Mouse (Mus musculus): ENCODE measurements around the gene Tead1. TPM values are rescaled to one million over a fixed set of nuclear protein-coding genes. Genes with fewer than 3 reads are reported as not detected.

Tead1 gene
- total and polyA plus RNA-seq, 3 experiments, result 39.5 to 195 (median 169) TPM

GRCm38 (mm10) chr7:112680498-112681251, 1.6 kb downstream of the Tead1 start:
- H3K27me3 ChIP-seq (ENCODE audit: control insufficient read depth, insufficient read depth, low read length), result no peaks in the 10 kb centered on the region
- DNase-seq, result peak; percentile 57 to 64
- peak overlapping the region; percentile 96 for H3K4me3 ChIP-seq
- TF ChIP-seq POLR2A (IDR thresholded peaks at IDR 0.05; ENCODE audit: insufficient read depth, low read depth, low read length), result no peak
- no peak for TF ChIP-seq EP300 (IDR thresholded peaks at IDR 0.05; ENCODE audit: insufficient read depth, low read depth, low read length)
- TF ChIP-seq CTCF (IDR thresholded peaks at IDR 0.05), result no peak
- 3% methylated on average over 22 of the region's 22 CpGs for WGBS
- H3K27ac ChIP-seq, result peak overlapping the region; percentile 91
- peak overlapping the region; percentile 88 for H3K9ac ChIP-seq (ENCODE audit: low read depth, low read length)
- H3K79me2 ChIP-seq (replicated peaks; ENCODE audit: control insufficient read depth, insufficient read depth, low read length), result no peaks in the 10 kb centered on the region
- H3K4me1 ChIP-seq (ENCODE audit: control insufficient read depth, insufficient read depth, low read length), result peaks cover 9% of the 10 kb centered on the region
- H3K36me3 ChIP-seq (ENCODE audit: control insufficient read depth, insufficient read depth, low read length), result peaks cover 2% of the 10 kb centered on the region; the same call in 1 of the 2 replicates
- intact Hi-C loops (cut with DNase I), result loop anchor here (2.0 to 5.0 kb wide), 3 partner anchors 16 to 80 kb away; no protein-coding TSS in a partner anchor

- H3K4me3 ChIP-seq, result no peak overlapping the region; the same call in 1 of the 2 replicates
- peaks cover 3% of the 10 kb centered on the region; the same call in 1 of the 2 replicates for H3K79me2 ChIP-seq (replicated peaks; ENCODE audit: control insufficient read depth, insufficient read depth, low read length)
- intact Hi-C loops (cut with DNase I), result loop anchor here (5.0 kb wide), 1 partner anchor 57 kb away; no protein-coding TSS in a partner anchor
- H3K27ac ChIP-seq, result peak overlapping the region; percentile 32
- H3K36me3 ChIP-seq (ENCODE audit: control insufficient read depth, insufficient read depth, low read length), result peaks cover 2% of the 10 kb centered on the region; the same call in 1 of the 2 replicates
- H3K27me3 ChIP-seq (ENCODE audit: control insufficient read depth, insufficient read depth, low read length), result no peaks in the 10 kb centered on the region
- H3K9ac ChIP-seq (ENCODE audit: low read depth, low read length), result no peak overlapping the region
- WGBS, result 19% methylated on average over 23 of the region's 23 CpGs
- peaks cover 20% of the 10 kb centered on the region for H3K4me1 ChIP-seq (ENCODE audit: control insufficient read depth, insufficient read depth, low read length)
- peak; percentile 55 to 61 for DNase-seq
- TF ChIP-seq POLR2A (IDR thresholded peaks at IDR 0.05; ENCODE audit: insufficient read depth, low read depth, low read length), result no peak
- TF ChIP-seq CTCF (IDR thresholded peaks at IDR 0.05), result no peak
- no peak for TF ChIP-seq EP300 (IDR thresholded peaks at IDR 0.05; ENCODE audit: insufficient read depth, low read depth, low read length)
Measured at GRCm38 (mm10) chr7:112684626-112685561, 5.8 kb downstream of the Tead1 start.

GRCm38 (mm10) chr7:112685993-112686392, 6.9 kb downstream of the Tead1 start:
- TF ChIP-seq CTCF (IDR thresholded peaks at IDR 0.05), result no peak
- TF ChIP-seq POLR2A (IDR thresholded peaks at IDR 0.05; ENCODE audit: insufficient read depth, low read depth, low read length), result no peak
- TF ChIP-seq EP300 (IDR thresholded peaks at IDR 0.05; ENCODE audit: insufficient read depth, low read depth, low read length), result no peak
- H3K4me1 ChIP-seq (ENCODE audit: control insufficient read depth, insufficient read depth, low read length), result peaks cover 19% of the 10 kb centered on the region
- DNase-seq, result no peak
- 68% methylated on average over 3 of the region's 3 CpGs for WGBS
- intact Hi-C loops (cut with DNase I), result no loop called here
- no peak overlapping the region for H3K27ac ChIP-seq
- H3K27me3 ChIP-seq (ENCODE audit: control insufficient read depth, insufficient read depth, low read length), result no peaks in the 10 kb centered on the region
- H3K36me3 ChIP-seq (ENCODE audit: control insufficient read depth, insufficient read depth, low read length), result peaks cover 2% of the 10 kb centered on the region; the same call in 1 of the 2 replicates
- no peak overlapping the region for H3K9ac ChIP-seq (ENCODE audit: low read depth, low read length)
- peaks cover 3% of the 10 kb centered on the region; the same call in 1 of the 2 replicates for H3K79me2 ChIP-seq (replicated peaks; ENCODE audit: control insufficient read depth, insufficient read depth, low read length)
- no peak overlapping the region for H3K4me3 ChIP-seq

GRCm38 (mm10) chr7:112686586-112686985, 7.5 kb downstream of the Tead1 start:
- Histone ChIP-seq H3K36me3 (ENCODE audit: control insufficient read depth, insufficient read depth, low read length) (peaks cover 2% of the 10 kb centered on the region; the same call in 1 of the 2 replicates), H3K4me1 (ENCODE audit: control insufficient read depth, insufficient read depth, low read length) (peaks cover 20% of the 10 kb centered on the region), H3K27me3 (ENCODE audit: control insufficient read depth, insufficient read depth, low read length) (no peaks in the 10 kb centered on the region), H3K79me2 (replicated peaks; ENCODE audit: control insufficient read depth, insufficient read depth, low read length) (peaks cover 3% of the 10 kb centered on the region; the same call in 1 of the 2 replicates), H3K9ac (ENCODE audit: low read depth, low read length) (no peak overlapping the region), H3K27ac (no peak overlapping the region), H3K4me3 (no peak overlapping the region)
- intact Hi-C loops (cut with DNase I), result no loop called here
- no peak for DNase-seq
- TF ChIP-seq POLR2A (IDR thresholded peaks at IDR 0.05; ENCODE audit: insufficient read depth, low read depth, low read length) (no peak), EP300 (IDR thresholded peaks at IDR 0.05; ENCODE audit: insufficient read depth, low read depth, low read length) (no peak), CTCF (IDR thresholded peaks at IDR 0.05) (no peak)
- WGBS, result 60% methylated on average over 10 of the region's 10 CpGs

- H3K4me1 ChIP-seq (ENCODE audit: control insufficient read depth, insufficient read depth, low read length), result peaks cover 19% of the 10 kb centered on the region
- H3K27me3 ChIP-seq (ENCODE audit: control insufficient read depth, insufficient read depth, low read length), result no peaks in the 10 kb centered on the region
- H3K36me3 ChIP-seq (ENCODE audit: control insufficient read depth, insufficient read depth, low read length), result peaks cover 2% of the 10 kb centered on the region; the same call in 1 of the 2 replicates
- WGBS, result 37% methylated on average over 9 of the region's 9 CpGs
- H3K9ac ChIP-seq (ENCODE audit: low read depth, low read length), result no peak overlapping the region
- H3K79me2 ChIP-seq (replicated peaks; ENCODE audit: control insufficient read depth, insufficient read depth, low read length), result peaks cover 3% of the 10 kb centered on the region; the same call in 1 of the 2 replicates
- no peak overlapping the region for H3K4me3 ChIP-seq
- DNase-seq, result no peak
- TF ChIP-seq CTCF (IDR thresholded peaks at IDR 0.05) (no peak), POLR2A (IDR thresholded peaks at IDR 0.05; ENCODE audit: insufficient read depth, low read depth, low read length) (no peak), EP300 (IDR thresholded peaks at IDR 0.05; ENCODE audit: insufficient read depth, low read depth, low read length) (no peak)
- intact Hi-C loops (cut with DNase I), result no loop called here
- H3K27ac ChIP-seq, result no peak overlapping the region
Measured at GRCm38 (mm10) chr7:112688425-112689001, 9.4 kb downstream of the Tead1 start.

All from heart, adult 2 months (tissue).